Mouse (Mus musculus): Measurements from ENCODE around the gene Tpm4.

Gene Tpm4

DNA sequence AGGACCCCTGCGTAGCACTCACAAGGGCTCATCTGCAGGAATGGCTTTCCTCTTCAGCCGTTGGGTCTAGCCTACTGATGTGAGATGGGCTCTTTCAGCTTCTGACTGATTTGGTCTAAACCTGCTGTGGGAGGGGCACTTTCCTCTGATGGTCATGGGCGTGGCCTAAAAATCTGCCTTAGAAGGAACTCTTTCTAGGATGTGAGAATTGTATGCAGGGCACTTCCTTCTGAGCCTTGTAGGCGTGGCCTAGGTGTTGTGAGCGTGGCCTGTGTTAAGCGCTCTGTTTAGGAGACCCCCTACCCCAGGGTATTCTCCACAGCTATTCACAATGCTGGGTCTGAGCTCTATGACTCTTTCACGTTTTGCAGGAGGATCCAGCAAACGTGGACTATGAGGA lies 63.2 kb downstream of the Tpm4 start:
- DNase-seq, result no peak

Measured in layer of hippocampus, adult 9-11 months (tissue).